Mouse (Mus musculus): ENCODE results near the gene Recql. TPM values are rescaled to one million over a fixed set of nuclear protein-coding genes. Genes with fewer than 3 reads are reported as not detected.
"Not testable (repeated sequence)": the region's sequence is repeated elsewhere in the genome, so short reads cannot be mapped to it uniquely, and the experiment has no call there.

Recql gene
- polyA plus RNA-seq, 1 experiment, result 28.2 TPM

GRCm38 (mm10) chr6:142366473-142367018 lies 20.3 kb downstream of the Recql start:
- H3K4me1 ChIP-seq (ENCODE audit: control insufficient read depth, insufficient read depth, low read length), result peaks cover 16% of the 10 kb centered on the region
- TF ChIP-seq POLR2A (IDR thresholded peaks at IDR 0.05; ENCODE audit: low read depth, low read length) (no peak), CTCF (IDR thresholded peaks at IDR 0.05; ENCODE audit: borderline replicate concordance, insufficient read depth, low read length) (no peak)

GRCm38 (mm10) chr6:142365742-142366472 lies 21.0 kb downstream of the Recql start:
- no peak for TF ChIP-seq CTCF (IDR thresholded peaks at IDR 0.05; ENCODE audit: borderline replicate concordance, insufficient read depth, low read length)
- no peak for TF ChIP-seq POLR2A (IDR thresholded peaks at IDR 0.05; ENCODE audit: low read depth, low read length)
- peak overlapping the region; percentile 55 for H3K27ac ChIP-seq (ENCODE audit: insufficient read depth, low read length)
- no peak overlapping the region for H3K4me3 ChIP-seq (ENCODE audit: insufficient read depth, low read length)
- peaks cover 16% of the 10 kb centered on the region for H3K4me1 ChIP-seq (ENCODE audit: control insufficient read depth, insufficient read depth, low read length)

More at GRCm38 (mm10) chr6:142366473-142367018, 20.3 kb downstream of the Recql start:
- no peak overlapping the region for H3K4me3 ChIP-seq (ENCODE audit: insufficient read depth, low read length)
- peak overlapping the region; percentile 34 for H3K27ac ChIP-seq (ENCODE audit: insufficient read depth, low read length)

GRCm38 (mm10) chr6:142363019-142363576 lies 23.8 kb downstream of the Recql start:
- H3K4me1 ChIP-seq (ENCODE audit: control insufficient read depth, insufficient read depth, low read length), result peaks cover 12% of the 10 kb centered on the region
- TF ChIP-seq POLR2A (IDR thresholded peaks at IDR 0.05; ENCODE audit: low read depth, low read length) (no peak), CTCF (IDR thresholded peaks at IDR 0.05; ENCODE audit: borderline replicate concordance, insufficient read depth, low read length) (peak; percentile 57; the same call in 1 of the 2 replicates)
- H3K4me3 ChIP-seq (ENCODE audit: insufficient read depth, low read length), result no peak overlapping the region
- no peak overlapping the region for H3K27ac ChIP-seq (ENCODE audit: insufficient read depth, low read length)

- Histone ChIP-seq H3K4me1 (ENCODE audit: control insufficient read depth, insufficient read depth, low read length) (peaks cover 8% of the 10 kb centered on the region), H3K27ac (ENCODE audit: insufficient read depth, low read length) (no peak overlapping the region), H3K4me3 (ENCODE audit: insufficient read depth, low read length) (no peak overlapping the region)
- TF ChIP-seq POLR2A (IDR thresholded peaks at IDR 0.05; ENCODE audit: low read depth, low read length) (no peak), CTCF (IDR thresholded peaks at IDR 0.05; ENCODE audit: borderline replicate concordance, insufficient read depth, low read length) (no peak)
These were observed 24.9 kb downstream of the Recql start for GRCm38 (mm10) chr6:142362036-142362435.

GRCm38 (mm10) chr6:142357106-142357505 lies 29.8 kb downstream of the Recql start:
- Histone ChIP-seq H3K27ac (ENCODE audit: insufficient read depth, low read length) (no peak overlapping the region), H3K4me3 (ENCODE audit: insufficient read depth, low read length) (no peak overlapping the region), H3K4me1 (ENCODE audit: control insufficient read depth, insufficient read depth, low read length) (no peaks in the 10 kb centered on the region)
- TF ChIP-seq CTCF (IDR thresholded peaks at IDR 0.05; ENCODE audit: borderline replicate concordance, insufficient read depth, low read length) (no peak), POLR2A (IDR thresholded peaks at IDR 0.05; ENCODE audit: low read depth, low read length) (no peak)

DNA sequence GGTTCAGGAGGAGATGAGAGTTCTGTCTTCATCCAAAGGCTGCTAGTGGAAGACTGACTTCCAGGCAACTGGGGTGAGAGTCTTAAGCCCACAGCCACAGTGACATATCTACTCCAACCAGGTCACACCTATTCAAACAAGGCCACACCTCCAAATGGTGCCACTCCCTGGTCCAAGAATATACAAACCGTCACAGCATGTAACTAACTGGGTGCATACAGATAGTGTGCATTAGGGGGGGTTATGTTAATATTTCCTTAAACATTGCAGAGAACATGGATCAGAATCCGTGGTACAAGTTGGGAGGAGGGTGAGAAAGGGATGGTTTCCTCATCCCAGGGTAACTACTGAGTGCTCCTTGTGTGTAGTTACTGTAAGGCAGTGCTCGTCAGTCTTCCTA lies 34.8 kb downstream of the Recql start:
- H3K4me3 ChIP-seq (ENCODE audit: insufficient read depth, low read length), result not testable (repeated sequence)

GRCm38 (mm10) chr6:142347431-142348385 lies 39.2 kb downstream of the Recql start:
- Histone ChIP-seq H3K4me1 (ENCODE audit: control insufficient read depth, insufficient read depth, low read length) (peaks cover 1% of the 10 kb centered on the region; the same call in 1 of the 2 replicates), H3K4me3 (ENCODE audit: insufficient read depth, low read length) (no peak overlapping the region), H3K27ac (ENCODE audit: insufficient read depth, low read length) (no peak overlapping the region)
- TF ChIP-seq CTCF (IDR thresholded peaks at IDR 0.05; ENCODE audit: borderline replicate concordance, insufficient read depth, low read length) (no peak), POLR2A (IDR thresholded peaks at IDR 0.05; ENCODE audit: low read depth, low read length) (no peak)

More for the DNA sequence above, 34.8 kb downstream of the Recql start:
- not testable (repeated sequence) for H3K27ac ChIP-seq (ENCODE audit: insufficient read depth, low read length); H3K4me1 ChIP-seq (ENCODE audit: control insufficient read depth, insufficient read depth, low read length)

DNA sequence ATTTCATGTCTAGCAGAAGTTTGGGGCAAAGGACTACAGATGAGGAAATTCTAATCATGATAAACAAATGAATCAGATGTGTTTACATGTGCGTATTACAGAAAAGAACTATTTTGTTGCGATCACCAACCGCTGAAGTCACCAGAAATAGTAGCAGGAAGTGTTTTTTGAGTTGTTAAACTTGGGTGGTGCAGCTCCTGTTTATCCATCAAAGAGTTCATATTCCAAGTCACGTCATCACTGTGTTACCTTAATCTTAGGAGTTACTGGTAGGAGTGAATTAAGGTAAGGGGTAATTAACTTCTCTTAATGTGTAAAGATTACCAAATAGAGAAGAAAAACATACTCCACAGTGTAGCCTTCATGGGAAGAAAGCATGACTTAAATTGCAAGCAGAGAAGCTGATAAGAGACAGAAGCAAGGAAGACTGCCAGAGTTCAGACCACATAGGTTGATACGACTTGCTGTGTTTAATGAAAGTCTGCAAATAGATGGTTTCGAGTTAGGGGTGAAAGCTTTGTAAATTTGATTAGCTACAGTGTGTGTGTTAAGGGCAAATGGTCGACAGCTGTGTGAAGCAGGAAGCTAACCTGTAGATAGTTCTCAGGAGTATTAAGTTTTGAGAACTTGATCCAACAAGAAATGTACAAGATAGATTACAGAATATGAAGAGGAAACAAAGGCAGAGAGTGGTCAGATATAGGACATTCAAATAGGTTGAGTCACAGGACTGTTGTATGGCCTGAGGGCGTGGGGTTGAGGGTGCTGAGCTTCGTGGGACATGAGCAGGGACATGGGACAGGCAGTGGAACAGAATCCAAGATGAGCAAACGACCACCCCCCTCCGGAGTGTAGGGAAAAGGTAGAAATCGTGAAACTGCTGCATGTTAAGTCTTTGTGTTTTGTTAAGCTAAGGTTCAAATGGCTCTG lies 40.4 kb downstream of the Recql start:
- H3K27ac ChIP-seq (ENCODE audit: insufficient read depth, low read length), result peak overlapping the region; percentile 97; the same call in 1 of the 2 replicates
- TF ChIP-seq CTCF (IDR thresholded peaks at IDR 0.05; ENCODE audit: borderline replicate concordance, insufficient read depth, low read length), result no peak
- no peak for TF ChIP-seq POLR2A (IDR thresholded peaks at IDR 0.05; ENCODE audit: low read depth, low read length)
- peak overlapping the region; percentile 64 for H3K4me3 ChIP-seq (ENCODE audit: insufficient read depth, low read length)
- peaks cover 1% of the 10 kb centered on the region; the same call in 1 of the 2 replicates for H3K4me1 ChIP-seq (ENCODE audit: control insufficient read depth, insufficient read depth, low read length)

All from embryonic fibroblast, embryonic 13.5 days (primary cell).